Mouse (Mus musculus): ENCODE results near the gene Espn.

DNA sequence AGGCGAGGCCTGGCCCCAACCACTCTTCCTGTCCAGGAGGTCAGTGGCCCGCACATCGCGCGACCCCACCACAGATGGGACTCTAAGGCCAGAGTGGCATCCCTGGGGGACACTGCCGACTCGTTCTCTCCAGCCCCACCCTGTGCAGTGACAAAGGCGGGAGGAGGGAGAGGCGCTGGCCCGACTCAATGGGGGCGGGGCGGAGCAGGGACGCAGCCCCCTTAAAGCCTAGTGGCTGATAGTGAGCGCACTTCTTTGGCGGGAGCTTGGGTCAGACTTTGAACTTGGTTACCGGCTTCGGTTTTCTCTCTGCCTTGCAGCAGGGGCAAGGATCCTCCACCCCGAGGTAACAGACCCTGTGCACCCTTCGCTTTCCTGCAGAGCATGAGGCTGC lies 7.1 kb upstream of the Espn start:
- TF ChIP-seq POLR2A (IDR thresholded peaks at IDR 0.05; ENCODE audit: low read depth, low read length) (no peak), CTCF (IDR thresholded peaks at IDR 0.05; ENCODE audit: borderline replicate concordance, insufficient read depth, low read length) (no peak)

All from embryonic fibroblast, embryonic 13.5 days (primary cell).